Mouse (Mus musculus) frontal cortex, adult (tissue): ENCODE data around the gene Pax8.

Source experiments
- ATAC-seq: cut with Nextera tagmentation; 2 replicates; pipeline ENCODE4 v1.9.2; 2017; ENCODE audit warnings: mild to moderate bottlenecking, moderate library complexity, mixed read lengths; ENCODE audit not compliant: low TSS enrichment

The Pax8 gene

GRCm38 (mm10) chr2:24475420-24475819 is at the start of gene Pax8:
Gene Pax8, minus strand, starts transcription at chr2:24475599.
- no peak for ATAC-seq

DNA sequence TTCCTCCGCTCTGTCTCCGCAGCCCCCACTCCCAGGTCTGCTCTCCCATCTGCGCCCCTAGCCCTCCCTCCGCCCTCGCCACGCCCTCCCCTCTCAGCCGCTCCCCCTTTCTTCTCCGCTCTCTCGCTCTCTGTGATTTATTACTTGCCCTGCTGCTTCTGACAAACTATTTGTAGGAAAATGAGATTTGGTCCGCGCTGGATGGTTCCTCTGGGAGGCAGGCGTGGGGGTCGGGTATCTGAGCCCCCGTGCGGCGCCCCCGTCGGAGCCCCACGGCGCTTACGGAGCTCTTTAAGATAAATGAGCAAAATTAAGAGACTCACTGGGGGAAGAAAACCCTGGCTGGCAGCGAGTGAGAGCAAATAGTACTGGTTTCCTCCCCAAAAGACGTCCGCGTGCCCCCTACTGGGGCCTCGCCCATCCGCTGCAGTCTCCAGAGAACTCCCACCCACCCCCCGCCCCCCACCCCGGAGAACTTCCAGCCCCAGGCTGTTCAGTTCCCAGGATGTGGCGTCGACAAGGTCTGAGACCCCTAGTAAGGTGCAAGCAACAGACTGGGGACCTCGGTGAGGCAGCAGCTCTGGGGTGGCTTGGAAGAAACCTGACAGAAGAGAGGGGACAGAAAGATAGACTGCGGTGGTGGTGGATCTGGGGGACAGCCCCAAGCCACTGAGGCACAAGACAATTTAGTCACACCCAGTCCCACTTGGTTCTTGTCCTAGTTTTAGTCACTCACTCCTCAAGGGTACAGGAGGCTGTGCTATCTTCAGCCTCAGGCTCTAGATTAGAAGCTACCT is 46.2 kb upstream of the Pax8 start:
- peak; percentile 34; the same call in 1 of the 2 replicates for ATAC-seq

DNA sequence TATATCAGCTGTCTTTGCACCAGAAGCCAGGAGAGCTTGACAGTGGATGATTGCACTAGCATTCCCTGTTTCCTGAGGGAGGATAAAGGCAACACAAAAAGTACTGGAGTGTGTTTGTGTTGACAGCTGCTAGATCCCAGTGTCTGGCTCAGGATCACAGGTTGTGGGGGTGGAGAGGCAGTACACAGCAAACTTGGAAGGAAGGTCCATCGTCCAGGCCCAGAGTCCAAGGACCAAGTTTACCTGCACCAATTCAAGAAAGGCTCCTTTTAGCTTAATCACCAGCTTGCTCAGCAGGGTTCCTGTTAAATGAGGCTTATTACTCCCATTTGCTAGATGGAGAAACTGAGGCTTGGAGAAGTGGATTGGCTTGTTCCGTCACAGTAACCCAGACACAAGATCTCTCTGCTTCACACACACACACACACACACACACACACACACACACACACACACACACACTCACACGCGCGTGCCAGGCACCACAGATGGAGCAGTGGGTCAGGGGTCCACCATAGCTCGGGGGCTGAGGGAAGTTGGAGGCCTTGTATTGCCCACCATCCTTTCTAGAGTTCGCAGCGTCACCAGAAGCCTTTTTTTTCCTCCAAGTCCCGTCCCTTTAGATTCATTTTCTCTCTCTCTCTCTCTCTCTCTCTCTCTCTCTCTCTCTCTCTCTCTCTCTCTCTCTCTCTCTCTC is 45.3 kb upstream of the Pax8 start:
- ATAC-seq, result no peak

- ATAC-seq, result no peak
These were observed 41.5 kb upstream of the Pax8 start for GRCm38 (mm10) chr2:24516946-24517345.

DNA sequence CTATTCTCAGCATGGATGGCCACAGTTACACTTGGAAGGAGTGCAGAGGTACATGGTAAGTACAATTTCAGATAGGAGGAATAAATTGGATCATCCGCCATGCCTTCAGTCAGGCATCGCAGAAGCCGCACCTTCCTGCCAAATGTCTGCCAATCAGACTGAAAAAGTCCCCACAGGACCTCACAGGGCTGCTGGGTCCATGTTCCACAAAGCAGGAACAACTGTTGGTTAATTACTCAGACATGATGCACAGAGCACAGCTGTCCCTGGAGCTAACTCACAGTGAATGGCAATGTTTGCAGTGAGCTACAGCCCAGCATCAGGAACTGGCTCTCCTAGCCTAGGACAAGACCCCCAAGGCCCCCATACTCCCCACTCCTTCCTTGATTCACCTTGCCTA is 32.0 kb upstream of the Pax8 start:
- ATAC-seq, result no peak

DNA sequence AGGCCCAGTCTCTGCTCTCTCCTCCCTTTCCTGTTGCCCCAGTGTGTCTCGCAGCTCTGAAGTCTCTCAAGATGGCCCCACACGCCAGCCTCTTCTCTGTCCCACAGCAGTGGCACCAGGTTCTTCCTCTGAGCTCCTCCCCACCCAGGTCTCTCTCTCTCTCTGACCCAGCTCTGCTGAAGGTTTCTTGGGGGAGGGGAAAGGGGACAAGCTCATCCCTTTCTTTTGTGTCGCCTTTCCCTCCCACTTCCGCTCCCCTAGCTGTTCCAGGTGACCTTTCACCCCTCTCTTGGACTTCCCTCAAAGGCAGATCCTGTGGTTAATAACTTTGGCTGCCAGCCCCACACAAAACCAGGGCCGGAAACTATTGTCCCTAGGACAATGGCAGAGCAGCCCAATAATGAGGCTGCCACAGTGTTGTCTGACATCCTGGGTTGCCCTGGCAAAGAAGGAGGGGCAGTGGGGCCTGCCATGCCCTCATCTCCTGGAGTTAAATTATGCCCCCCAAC is 27.6 kb upstream of the Pax8 start:
- ATAC-seq, result no peak

- no peak for ATAC-seq
These were observed 25.5 kb upstream of the Pax8 start for GRCm38 (mm10) chr2:24500921-24501320.

DNA sequence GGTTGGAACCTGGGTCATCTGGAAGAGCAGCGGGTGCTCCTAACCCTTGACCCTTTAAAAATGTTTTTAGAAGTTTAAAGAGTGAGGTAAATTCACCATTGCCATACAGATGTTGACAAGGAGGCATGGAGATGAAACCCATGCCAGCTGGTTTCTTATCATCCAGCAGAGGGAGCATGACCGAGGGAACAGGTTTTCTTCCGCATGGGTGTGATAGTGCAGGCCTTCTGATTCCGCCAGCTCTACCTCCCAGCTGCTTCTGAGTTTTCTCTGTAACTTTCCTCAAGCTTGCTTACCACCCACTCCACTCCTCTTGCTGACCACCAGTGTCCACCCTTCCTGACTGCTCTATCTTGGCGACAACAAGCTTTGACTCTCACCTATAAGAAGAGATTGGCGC is 15.2 kb upstream of the Pax8 start:
- no peak for ATAC-seq

DNA sequence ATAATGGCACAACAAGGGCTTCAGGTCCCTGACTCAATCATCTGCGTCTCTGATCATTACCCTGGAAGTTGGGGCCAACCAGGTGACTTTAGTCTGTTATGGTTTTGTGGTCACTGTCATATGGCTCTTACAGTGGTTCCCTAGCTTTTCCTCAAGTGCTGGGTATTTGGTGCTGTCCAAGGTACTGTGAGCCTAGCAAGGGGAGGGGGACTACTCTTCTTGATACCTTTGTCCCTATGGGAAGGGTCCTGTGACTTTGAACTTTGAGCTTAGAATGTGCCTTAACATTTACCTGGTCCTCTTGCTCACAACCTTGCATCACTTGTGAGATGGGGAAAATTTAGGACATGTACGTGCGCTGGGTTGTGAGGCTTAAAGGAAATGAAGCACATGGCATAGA is 13.3 kb upstream of the Pax8 start:
- ATAC-seq, result no peak

DNA sequence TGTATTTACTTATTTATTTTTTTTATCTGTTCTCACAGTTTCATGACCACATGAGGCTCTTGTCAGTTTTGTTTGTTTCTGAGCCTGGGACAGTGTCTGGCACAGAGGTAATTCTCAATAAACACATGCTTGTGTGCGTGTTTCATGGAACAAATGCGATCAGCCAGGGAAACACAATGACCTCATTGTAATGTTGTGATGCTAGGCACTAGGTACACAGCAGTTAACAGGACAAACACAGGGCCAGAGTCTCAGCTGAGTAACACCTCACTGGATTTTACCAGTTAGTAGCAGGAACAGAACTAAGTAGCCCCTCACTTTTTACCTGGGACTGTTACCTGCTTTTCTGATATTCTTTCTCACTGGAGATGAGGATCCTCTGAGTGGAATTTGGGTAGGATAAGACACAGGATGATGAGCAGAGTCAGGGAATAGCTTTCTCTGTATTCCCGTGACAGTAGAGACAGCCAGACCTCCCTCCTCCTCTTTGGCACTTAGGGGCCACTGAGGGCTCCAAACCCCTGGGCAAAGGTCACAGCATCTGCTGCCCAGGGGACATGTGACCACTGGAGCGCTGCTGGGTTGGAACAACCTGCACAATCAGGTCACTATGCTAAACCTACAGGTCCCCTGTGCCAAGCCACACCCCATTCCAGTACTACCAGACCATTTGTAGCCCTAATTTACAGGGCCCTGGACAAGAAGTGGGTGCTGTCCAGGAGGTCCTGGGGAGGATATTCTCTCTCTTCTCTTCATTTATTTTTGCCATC is 11.8 kb upstream of the Pax8 start:
- ATAC-seq, result no peak

DNA sequence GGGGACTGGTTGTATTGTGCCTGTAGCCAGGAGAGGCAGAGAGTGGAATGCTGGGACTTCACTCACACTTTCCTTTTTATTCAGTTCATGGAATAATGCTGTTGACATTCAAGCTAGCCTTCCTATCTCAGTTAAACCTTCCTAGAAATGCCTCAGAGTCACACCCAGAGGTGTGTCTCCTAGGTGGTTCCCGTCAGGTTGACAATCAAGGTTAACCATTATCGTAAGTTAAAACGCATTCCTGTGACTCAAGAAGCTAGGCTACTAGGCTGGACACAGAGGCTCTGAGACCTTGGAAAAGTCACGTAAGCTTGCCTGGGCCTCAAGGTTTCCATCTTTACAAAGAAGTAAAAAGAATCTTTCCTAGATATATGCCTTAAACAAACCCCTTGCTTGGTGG is 10.0 kb upstream of the Pax8 start:
- ATAC-seq, result no peak

- no peak for ATAC-seq
These were observed 4.5 kb upstream of the Pax8 start for GRCm38 (mm10) chr2:24479906-24480305.

- no peak for ATAC-seq
These were observed 3.8 kb upstream of the Pax8 start for GRCm38 (mm10) chr2:24479151-24479550.

DNA sequence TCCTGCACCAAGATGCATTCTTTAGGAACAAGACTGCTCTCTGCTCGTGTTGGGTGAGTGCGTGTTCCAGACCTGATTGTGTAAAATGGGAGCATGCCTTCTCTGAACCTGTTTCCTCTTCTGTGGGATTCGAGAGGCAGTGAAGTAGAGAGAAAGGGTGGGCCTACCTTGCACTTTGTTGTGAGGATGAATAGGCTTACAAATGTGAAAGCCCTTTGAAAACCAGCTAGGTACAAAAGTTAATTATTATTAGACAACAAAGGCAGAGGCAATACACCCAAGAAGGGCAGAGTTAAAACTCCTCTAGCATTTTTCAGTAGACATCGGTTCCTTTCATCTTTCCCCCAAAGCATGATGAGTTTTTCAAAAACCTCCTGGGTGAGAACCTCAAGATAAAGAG is 3.2 kb upstream of the Pax8 start:
- ATAC-seq, result no peak

- ATAC-seq, result no peak
These were observed 653 bp downstream of the Pax8 start for GRCm38 (mm10) chr2:24474514-24475378.

GRCm38 (mm10) chr2:24473641-24474511 is 1.5 kb downstream of the Pax8 start:
- ATAC-seq, result no peak

- ATAC-seq, result no peak
These were observed 2.7 kb downstream of the Pax8 start for GRCm38 (mm10) chr2:24472677-24473076.

- ATAC-seq, result no peak
These were observed 3.3 kb downstream of the Pax8 start for GRCm38 (mm10) chr2:24472111-24472510.

- no peak for ATAC-seq
These were observed 6.3 kb downstream of the Pax8 start for GRCm38 (mm10) chr2:24469102-24469501.

DNA sequence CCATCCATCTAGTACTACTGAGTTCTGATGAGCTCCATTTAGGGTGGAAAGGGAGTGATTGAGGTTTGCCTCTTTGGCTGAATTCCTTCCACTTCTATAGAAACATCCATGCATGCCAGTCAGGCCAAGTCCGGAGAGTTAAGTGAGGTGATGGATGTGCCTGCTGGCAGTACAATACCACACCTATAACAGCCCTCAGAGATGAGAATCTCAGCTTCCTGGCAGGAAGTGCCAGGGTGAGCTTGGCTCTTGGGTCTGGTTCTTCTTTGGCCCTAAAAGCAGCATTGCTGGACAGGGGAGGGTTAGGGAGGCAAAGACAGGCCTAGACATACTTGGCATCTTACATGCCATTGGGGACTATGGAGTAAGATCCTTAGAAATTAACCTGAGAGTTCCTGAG is 7.0 kb downstream of the Pax8 start:
- no peak for ATAC-seq
